Mouse (Mus musculus) CD4-positive naive resting alpha-beta T cell, adult 57 days (primary cell): ENCODE measurements around the gene Dhx58. TPM values are rescaled to one million over a fixed set of nuclear protein-coding genes. Genes with fewer than 3 reads are reported as not detected.

Experiments
- total RNA-seq: library from RNA; stranded (reverse); gene quantifications from one replicate; pipeline ENCODE4 v1.2.4, GENCODE M21; 2023

The Dhx58 gene
- 8.6 TPM for total RNA-seq

GRCm38 (mm10) chr11:100703851-100704531 is at the start of gene Dhx58:
TSS of gene Dhx58 (minus strand) at chr11:100704271.

GRCm38 (mm10) chr11:100738066-100738604 is 34.1 kb upstream of the Dhx58 start, which contains the start of gene Rab5c:
TSS of gene Rab5c (minus strand) at chr11:100738215.

GRCm38 (mm10) chr11:100713735-100714533 is 9.9 kb upstream of the Dhx58 start, which contains the start of gene Hspb9:
TSS of gene Hspb9 (plus strand) at chr11:100713850.

GRCm38 (mm10) chr11:100711783-100712615 is 7.9 kb upstream of the Dhx58 start, which contains the start of gene Kat2a:
TSS of gene Kat2a (minus strand) at chr11:100712465.

GRCm38 (mm10) chr11:100692164-100692616 is 11.9 kb downstream of the Dhx58 start, which contains the start of gene Zfp385c:
TSS of gene Zfp385c (minus strand) at chr11:100692455.

Other genes starting within 250 kb of the Dhx58 start
- 27.2 TPM for gene Klhl11, start 231.5 kb downstream of the Dhx58 start, total RNA-seq
- 150 TPM for gene Acly, start 176.3 kb downstream of the Dhx58 start, total RNA-seq
- not detected for gene Ttc25, start 158.7 kb downstream of the Dhx58 start, total RNA-seq
- gene Cnp, start 129.4 kb downstream of the Dhx58 start, total RNA-seq, result 107 TPM
- 20.9 TPM for gene Nkiras2, start 85.0 kb downstream of the Dhx58 start, total RNA-seq
- gene Dnajc7, start 84.1 kb downstream of the Dhx58 start, total RNA-seq, result 411 TPM
- gene Zfp385c, start 11.8 kb downstream of the Dhx58 start, total RNA-seq, result not detected
- 45.7 TPM for gene Kat2a, start 8.2 kb upstream of the Dhx58 start, total RNA-seq
- 0.98 TPM for gene Hspb9, start 9.6 kb upstream of the Dhx58 start, total RNA-seq
- 113 TPM for gene Rab5c, start 33.9 kb upstream of the Dhx58 start, total RNA-seq
- gene Kcnh4, start 55.7 kb upstream of the Dhx58 start, total RNA-seq, result 0.65 TPM
- not detected for gene Hcrt, start 58.7 kb upstream of the Dhx58 start, total RNA-seq
- gene Ghdc, start 66.7 kb upstream of the Dhx58 start, total RNA-seq, result 6.1 TPM
- 174 TPM for gene Stat5b, start 146.5 kb upstream of the Dhx58 start, total RNA-seq
- gene Stat5a, start 155.1 kb upstream of the Dhx58 start, total RNA-seq, result 114 TPM
- 293 TPM for gene Stat3, start 235.3 kb upstream of the Dhx58 start, total RNA-seq